Mouse (Mus musculus): ENCODE measurements around the gene Tfrc. TPM values are rescaled to one million over a fixed set of nuclear protein-coding genes. Genes with fewer than 3 reads are reported as not detected.

The Tfrc gene
- total RNA-seq, 2 experiments from 2014 or later, result 83.5 to 124 TPM

Other genes with a start within 250 kb of the Tfrc start
- not detected for gene Tm4sf19, start 208.4 kb upstream of the Tfrc start, total RNA-seq (2021)
- gene Tctex1d2, start 189.2 kb upstream of the Tfrc start, total RNA-seq (2021), result 1 to 10 TPM; 4.6 to 4.8 TPM
- gene Pcyt1a, start 178.0 kb upstream of the Tfrc start, total RNA-seq (2021), result 10 to 100 TPM; 62.8 to 82.8 TPM
- gene Slc51a, start 121.0 kb upstream of the Tfrc start, total RNA-seq (2021), result not detected
- gene Zdhhc19, start 112.7 kb upstream of the Tfrc start, total RNA-seq (2021), result not detected
- gene Tnk2, start 35.0 kb downstream of the Tfrc start, total RNA-seq (2021), result 10 to 100 TPM; 79.9 to 82.7 TPM
- under 1 TPM; 0.07 to 0.10 TPM for gene Muc4, start 127.0 kb downstream of the Tfrc start, total RNA-seq (2021)
- gene Muc20, start 188.5 kb downstream of the Tfrc start, total RNA-seq (2021), result under 1 TPM; 0.23 to 0.49 TPM
- not detected for gene Smbd1, start 201.6 kb downstream of the Tfrc start, total RNA-seq (2021)

All from gastrocnemius, postnatal 4 days (tissue).